Comparison of ENCODE assay signal across 14 mouse cellular contexts in genomic region chr16:6930795-6931194, GRCm38 (mm10).
"Had no signal": no experiment of that assay in that cellular context is flagged by ENCODE, and none has a peak within 500 bp of the region (broad histone marks: within the 10 kb centered on the region; RNA-seq: fewer than 3 reads in every experiment).

No protein-coding gene starts in this region.

- H3K4me3 ChIP-seq: kidney, embryonic 15.5 days; midbrain, embryonic 10.5 days; myocyte; neural tube, embryonic 12.5 days had no signal

- DNase-seq: kidney, adult 11 months; left cerebral cortex, postnatal 4 days; liver; lung, adult 18-20 months; lung, postnatal 4 days; midbrain, embryonic 14.5 days; right cerebral cortex, postnatal 25 days; thymus, postnatal 36 days had no signal

- H3K9ac ChIP-seq: kidney, embryonic 15.5 days; liver, embryonic 14.5 days; neural tube, embryonic 12.5 days had no signal

- H3K27me3 ChIP-seq: kidney, embryonic 15.5 days; neural tube, embryonic 12.5 days had no signal

- H3K9me3 ChIP-seq: kidney, embryonic 15.5 days; midbrain, embryonic 10.5 days; neural tube, embryonic 12.5 days had no signal

- H3K4me2 ChIP-seq: kidney, embryonic 15.5 days; neural tube, embryonic 12.5 days had no signal

- H3K27ac ChIP-seq: kidney, embryonic 15.5 days; liver, embryonic 14.5 days; midbrain, embryonic 10.5 days; neural tube, embryonic 12.5 days had no signal

- ATAC-seq: lung, postnatal 0 days had no signal

- H3K4me1 ChIP-seq: kidney, embryonic 15.5 days; midbrain, embryonic 10.5 days; neural tube, embryonic 12.5 days had no signal

- H3K36me3 ChIP-seq: kidney, embryonic 15.5 days; midbrain, embryonic 10.5 days; neural tube, embryonic 12.5 days had no signal
